Mouse (Mus musculus) limb, embryonic 15.5 days (tissue): Measurements from ENCODE around the gene Odf4. TPM values are rescaled to one million over a fixed set of nuclear protein-coding genes. Genes with fewer than 3 reads are reported as not detected.
"Not testable (repeated sequence)": the region's sequence is repeated elsewhere in the genome, so short reads cannot be mapped to it uniquely, and the experiment has no call there.

Experiments
- ATAC-seq: fragments of 200-750 bp; cut with Nextera tagmentation; 2 replicates; pipeline ENCODE4 v1.8.0; 2017; ENCODE audit warnings: low read depth, moderate TSS enrichment; ENCODE audit not compliant: insufficient number of reproducible peaks, low FRiP score, low TSS enrichment
- H3K27ac ChIP-seq: fragments of 300-500 bp; sonication (generic); 2 replicates; pipeline ENCODE4 v1.5.1; 2015; ENCODE audit warnings: moderate library complexity, mild to moderate bottlenecking, inconsistent platforms
- H3K27me3 ChIP-seq: fragments of 300-500 bp; sonication (generic); 2 replicates; pipeline ENCODE4 v1.6.1; 2015; ENCODE audit warnings: inconsistent platforms
- H3K36me3 ChIP-seq: fragments of 300-500 bp; sonication (generic); 2 replicates; pipeline ENCODE4 v1.6.1; 2015; ENCODE audit warnings: inconsistent platforms
- H3K4me1 ChIP-seq: fragments of 300-500 bp; sonication (generic); 2 replicates; pipeline ENCODE4 v1.6.1; 2015; ENCODE audit warnings: inconsistent platforms
- H3K4me2 ChIP-seq: fragments of 300-500 bp; sonication (generic); 2 replicates; pipeline ENCODE4 v1.6.1; 2015; ENCODE audit warnings: mild to moderate bottlenecking, inconsistent platforms
- H3K4me3 ChIP-seq: fragments of 300-500 bp; sonication (generic); 2 replicates; pipeline ENCODE4 v1.5.1; 2015; ENCODE audit warnings: mild to moderate bottlenecking, inconsistent platforms
- H3K9ac ChIP-seq: fragments of 300-500 bp; sonication (generic); 2 replicates; pipeline ENCODE4 v1.6.1; 2015; ENCODE audit warnings: inconsistent platforms
- H3K9me3 ChIP-seq: fragments of 300-500 bp; sonication (generic); 2 replicates; pipeline ENCODE4 v1.6.1; 2016; ENCODE audit warnings: inconsistent platforms
- WGBS: fragments of 180-500 bp; shearing (Covaris S2); methylation state at CpG from one replicate; pipeline ENCODE4 v1.1.7; 2015; 5-methylcytosine and 5-hydroxymethylcytosine counted together
- polyA plus RNA-seq: library from polyadenylated mRNA; unstranded; fragments of >200 nt; fragmentation: Nextera tagmentation; extraction: Ambion mirVana; gene quantifications from 2 replicates; pipeline ENCODE4 v1.2.1, GENCODE M21; 2015

Gene Odf4
- polyA plus RNA-seq, 1 experiment from 2014 or later = not detected

DNA sequence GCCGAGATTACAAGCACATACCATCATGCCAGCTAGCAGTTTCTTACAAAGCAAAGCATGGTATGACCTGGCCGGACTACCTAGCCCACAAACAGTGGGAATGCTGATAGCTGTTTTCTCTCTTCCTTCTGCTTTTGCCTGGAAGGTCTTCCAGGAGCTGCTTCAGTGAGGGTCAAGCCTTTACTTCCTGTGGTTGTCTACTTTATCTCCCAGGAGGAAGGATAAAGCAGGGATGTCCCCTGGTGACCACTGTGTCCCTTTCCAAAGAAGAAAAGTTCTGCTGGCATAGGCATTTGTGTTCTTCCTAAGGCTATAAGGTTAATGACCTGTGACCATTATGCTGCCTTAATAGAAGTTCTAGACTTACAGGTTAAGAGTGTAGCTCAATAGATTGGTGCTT, 36.5 kb upstream of the Odf4 start:
- no peak overlapping the region for H3K9ac ChIP-seq
- peaks cover 8% of the 10 kb centered on the region for H3K4me1 ChIP-seq
- H3K27me3 ChIP-seq = no peaks in the 10 kb centered on the region
- H3K27ac ChIP-seq = no peak overlapping the region
- H3K36me3 ChIP-seq = no peaks in the 10 kb centered on the region
- no peaks in the 10 kb centered on the region for H3K9me3 ChIP-seq
- no peak overlapping the region for H3K4me3 ChIP-seq
- H3K4me2 ChIP-seq = no peak overlapping the region
- no peak for ATAC-seq
- WGBS = 70% methylated on average over 2 of the region's 2 CpGs

DNA sequence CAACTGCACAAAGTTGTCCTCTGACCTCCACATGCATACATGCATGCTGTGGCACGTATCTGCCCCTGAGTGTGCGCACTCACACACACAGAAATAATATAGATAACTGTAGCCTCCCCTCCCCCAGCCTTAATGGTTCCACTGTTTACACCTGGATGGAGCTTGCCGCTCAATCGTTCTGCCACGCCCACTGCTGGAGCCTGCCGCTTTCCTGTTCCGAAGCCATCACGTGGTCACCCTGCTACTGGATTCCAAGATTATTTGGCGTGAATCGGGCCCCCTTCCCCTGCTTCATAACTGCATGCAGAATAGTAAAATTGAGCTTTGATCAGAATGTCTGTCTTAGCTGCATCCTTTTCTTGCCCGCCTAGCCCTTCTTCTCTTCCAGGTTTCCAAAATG, 35.3 kb upstream of the Odf4 start:
- not testable (repeated sequence) for H3K27ac ChIP-seq, H3K4me1 ChIP-seq, H3K9ac ChIP-seq, H3K4me3 ChIP-seq, ATAC-seq, H3K27me3 ChIP-seq, H3K9me3 ChIP-seq, H3K4me2 ChIP-seq, H3K36me3 ChIP-seq
- 16% methylated on average over 11 of the region's 11 CpGs for WGBS

DNA sequence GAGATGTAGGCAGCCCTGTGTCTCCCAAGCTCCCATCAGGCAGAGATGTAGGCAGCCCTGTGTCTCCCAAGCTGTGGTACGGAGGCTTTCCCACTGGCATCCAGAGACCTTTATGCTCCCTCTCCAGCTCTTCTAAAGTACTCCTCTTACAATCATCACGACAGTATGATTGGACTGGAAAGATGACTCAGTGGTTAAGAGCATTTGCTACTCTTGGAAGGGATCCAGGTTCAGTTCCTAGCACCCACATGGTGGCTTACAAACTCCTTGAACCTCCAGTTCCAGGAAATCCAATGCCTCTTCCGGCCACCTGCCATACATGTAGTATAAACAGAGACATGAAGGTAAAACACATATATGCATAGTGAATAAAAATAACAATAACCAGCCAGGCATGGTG, 34.7 kb upstream of the Odf4 start:
- H3K4me3 ChIP-seq = no peak overlapping the region
- no peak overlapping the region for H3K27ac ChIP-seq
- ATAC-seq = no peak
- no peaks in the 10 kb centered on the region for H3K9me3 ChIP-seq
- 74% methylated on average over 3 of the region's 3 CpGs for WGBS
- no peak overlapping the region for H3K9ac ChIP-seq
- H3K4me1 ChIP-seq = no peaks in the 10 kb centered on the region
- no peak overlapping the region for H3K4me2 ChIP-seq
- no peaks in the 10 kb centered on the region for H3K36me3 ChIP-seq
- H3K27me3 ChIP-seq = 0 out of 2 replicates have a peak, but pooled peaks cover 5% of the 10 kb centered on the region

DNA sequence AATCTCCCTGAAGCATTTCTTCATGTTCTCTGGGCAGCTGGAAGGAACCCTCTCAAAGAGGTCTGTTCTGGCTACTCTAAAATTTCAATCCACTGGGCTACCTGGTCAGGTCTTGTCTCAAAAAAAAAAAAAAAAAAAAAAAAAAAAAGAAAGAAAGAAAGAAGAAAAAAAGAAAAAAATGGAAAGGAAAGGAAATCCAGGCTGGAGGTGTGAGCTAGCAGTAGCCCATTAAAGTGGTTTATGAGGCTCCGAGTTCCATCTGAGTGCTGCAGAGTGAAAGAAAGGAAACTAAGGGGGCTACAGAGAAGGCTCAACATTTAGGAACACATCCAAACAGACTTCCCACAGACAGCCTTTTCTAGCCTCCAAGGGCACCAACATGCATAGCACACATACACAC, 31.1 kb upstream of the Odf4 start:
- WGBS = 46% methylated on average over 1 of the region's 1 CpGs
- ATAC-seq = no peak
- no peak overlapping the region for H3K4me3 ChIP-seq
- H3K36me3 ChIP-seq = no peaks in the 10 kb centered on the region
- H3K4me2 ChIP-seq = no peak overlapping the region
- H3K9ac ChIP-seq = no peak overlapping the region
- H3K27me3 ChIP-seq = peaks cover 31% of the 10 kb centered on the region
- no peaks in the 10 kb centered on the region for H3K9me3 ChIP-seq
- H3K27ac ChIP-seq = no peak overlapping the region
- peaks cover 9% of the 10 kb centered on the region for H3K4me1 ChIP-seq

DNA sequence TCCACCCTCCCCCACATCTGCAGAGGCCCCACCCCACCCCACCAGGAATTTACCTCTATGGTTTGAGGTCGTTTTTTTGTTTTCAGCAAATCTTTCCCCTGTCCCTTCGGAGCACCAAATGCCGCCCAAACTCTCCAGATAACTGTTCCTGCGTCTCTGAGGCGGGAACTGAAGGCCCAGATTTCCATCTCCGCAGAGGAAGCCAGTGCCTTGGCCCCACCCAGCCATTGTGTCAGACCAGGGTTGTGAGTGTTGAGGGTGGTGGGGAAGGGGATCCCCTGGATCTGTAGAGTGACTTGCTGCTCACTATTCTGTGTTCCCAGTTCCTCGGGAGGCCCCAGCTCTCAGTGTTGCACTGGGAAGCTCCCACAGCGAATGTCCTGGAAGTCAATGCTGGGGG, 30.4 kb upstream of the Odf4 start, which contains the start of gene Arhgef15:
Gene Arhgef15 (minus strand): TSS at position 173 of the 400 bp plus-strand sequence.
- Histone ChIP-seq H3K9me3 (no peaks in the 10 kb centered on the region), H3K9ac (no peak within 1 kb of the TSS), H3K27ac (0 out of 2 replicates have a peak within 1 kb of the TSS, but pooled peaks have one; percentile 17), H3K36me3 (no peaks in the 10 kb centered on the region), H3K27me3 (peaks cover 32% of the 10 kb centered on the region), H3K4me3 (peak within 1 kb of the TSS; percentile 19), H3K4me1 (peaks cover 9% of the 10 kb centered on the region), H3K4me2 (no peak within 1 kb of the TSS)
- WGBS = 51% methylated on average over 8 of the region's 8 CpGs
- no peak for ATAC-seq

DNA sequence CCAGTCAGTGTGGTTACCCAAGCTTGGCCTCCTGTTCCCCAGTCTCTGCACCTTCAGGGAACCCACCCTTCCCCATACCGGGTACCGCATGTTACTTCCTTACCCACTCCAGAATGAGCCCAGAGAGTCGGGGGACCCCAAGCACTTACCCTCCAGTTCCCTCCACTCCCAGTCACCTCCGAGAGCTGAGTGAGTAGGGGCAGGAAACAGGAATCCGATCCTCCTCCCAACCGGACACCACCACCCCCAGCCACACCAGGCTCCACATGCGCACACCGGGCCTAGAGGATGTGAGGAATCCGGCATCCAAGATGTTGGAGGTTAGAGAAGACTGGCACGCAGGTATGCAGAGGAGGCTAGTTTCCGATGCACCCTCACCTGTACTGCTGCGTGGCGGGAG, 29.8 kb upstream of the Odf4 start:
- no peak for ATAC-seq
- 29% methylated on average over 13 of the region's 13 CpGs for WGBS
- Histone ChIP-seq H3K27ac (0 out of 2 replicates have a peak overlapping the region, but pooled peaks have one; percentile 17), H3K36me3 (no peaks in the 10 kb centered on the region), H3K4me2 (no peak overlapping the region), H3K4me1 (peaks cover 9% of the 10 kb centered on the region), H3K9ac (no peak overlapping the region), H3K4me3 (peak overlapping the region; percentile 19), H3K27me3 (peaks cover 36% of the 10 kb centered on the region), H3K9me3 (no peaks in the 10 kb centered on the region)

DNA sequence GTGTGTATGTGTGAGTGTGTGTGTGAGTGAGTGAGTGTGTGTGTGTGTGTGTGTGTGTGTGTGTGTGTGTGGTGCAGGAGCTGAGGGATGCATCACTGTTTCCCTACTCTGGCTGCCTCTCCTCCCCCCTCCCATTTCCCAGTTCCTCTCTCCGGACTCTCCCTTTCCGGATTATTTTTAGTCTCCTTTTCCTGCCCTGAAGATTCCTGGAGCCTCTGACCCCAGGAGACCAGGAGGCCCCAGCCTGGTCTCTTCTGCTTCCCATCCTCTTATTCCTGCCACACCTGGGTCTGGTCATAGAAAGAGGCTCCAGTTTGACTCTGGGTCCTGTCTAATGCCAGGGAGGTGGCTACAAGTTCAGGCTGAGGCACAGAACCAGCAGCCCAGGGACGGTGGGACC, 29.2 kb upstream of the Odf4 start:
- H3K27me3 ChIP-seq = peaks cover 39% of the 10 kb centered on the region
- H3K4me3 ChIP-seq = peak overlapping the region; percentile 19; the same call in 1 of the 2 replicates

DNA sequence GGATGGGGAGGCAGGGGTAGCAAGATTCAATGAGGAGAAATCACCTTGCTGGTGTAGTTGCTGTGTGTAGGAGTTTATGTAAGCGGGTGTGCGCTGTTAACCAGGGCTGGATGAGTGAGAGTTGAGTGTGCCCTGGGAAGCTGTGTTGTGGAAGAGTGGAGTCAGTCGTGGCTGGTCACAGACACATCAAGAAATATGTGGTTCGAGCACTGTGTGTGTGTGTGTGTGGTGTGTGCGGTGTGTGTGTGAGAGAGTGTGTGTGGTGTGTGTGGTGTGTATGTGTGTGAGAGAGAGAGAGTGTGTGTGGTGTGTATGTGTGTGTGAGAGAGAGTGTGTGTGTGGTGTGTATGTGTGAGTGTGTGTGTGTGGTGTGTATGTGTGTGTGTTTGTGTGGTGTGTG, 28.6 kb upstream of the Odf4 start:
- Histone ChIP-seq H3K36me3 (no peaks in the 10 kb centered on the region), H3K4me1 (peaks cover 9% of the 10 kb centered on the region), H3K27ac (no peak overlapping the region), H3K4me3 (no peak overlapping the region), H3K4me2 (peak overlapping the region; percentile 53; the same call in 1 of the 2 replicates), H3K9ac (no peak overlapping the region), H3K9me3 (no peaks in the 10 kb centered on the region), H3K27me3 (peaks cover 39% of the 10 kb centered on the region)
- 74% methylated on average over 5 of the region's 5 CpGs for WGBS
- no peak for ATAC-seq

More for the DNA sequence above, 29.2 kb upstream of the Odf4 start:
- no peaks in the 10 kb centered on the region for H3K9me3 ChIP-seq
- H3K36me3 ChIP-seq = no peaks in the 10 kb centered on the region
- WGBS = 30% methylated on average over 3 of the region's 3 CpGs
- H3K4me2 ChIP-seq = no peak overlapping the region
- ATAC-seq = no peak
- peaks cover 9% of the 10 kb centered on the region for H3K4me1 ChIP-seq
- H3K27ac ChIP-seq = 0 out of 2 replicates have a peak overlapping the region, but pooled peaks have one; percentile 17
- no peak overlapping the region for H3K9ac ChIP-seq

DNA sequence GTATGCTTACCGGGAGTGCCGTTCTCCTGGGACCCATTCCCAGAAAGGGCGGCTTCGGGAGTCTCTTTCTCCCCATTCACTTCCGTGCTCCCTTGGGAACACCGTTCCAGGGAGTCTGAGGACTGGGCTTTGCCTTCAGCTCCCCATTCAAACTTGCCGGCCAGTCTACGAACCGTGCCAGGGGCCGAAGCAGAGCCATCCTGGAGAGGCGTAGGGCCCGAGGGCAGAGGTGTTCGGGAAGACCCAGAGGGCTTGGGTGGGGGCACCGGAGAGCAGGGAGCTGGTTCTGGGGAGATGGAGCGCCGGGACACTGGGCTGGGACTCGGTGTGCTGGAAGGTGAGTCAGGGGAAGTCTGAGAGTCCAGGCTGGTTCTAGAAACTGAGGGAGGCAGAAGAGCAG, 27.5 kb upstream of the Odf4 start:
- Histone ChIP-seq H3K27ac (no peak overlapping the region), H3K27me3 (peaks cover 39% of the 10 kb centered on the region), H3K9ac (peak overlapping the region; percentile 28; the same call in 1 of the 2 replicates), H3K9me3 (no peaks in the 10 kb centered on the region), H3K4me1 (peaks cover 9% of the 10 kb centered on the region), H3K36me3 (no peaks in the 10 kb centered on the region), H3K4me3 (peak overlapping the region; percentile 33), H3K4me2 (peak overlapping the region; percentile 53)
- no peak for ATAC-seq
- WGBS = 4% methylated on average over 17 of the region's 17 CpGs

DNA sequence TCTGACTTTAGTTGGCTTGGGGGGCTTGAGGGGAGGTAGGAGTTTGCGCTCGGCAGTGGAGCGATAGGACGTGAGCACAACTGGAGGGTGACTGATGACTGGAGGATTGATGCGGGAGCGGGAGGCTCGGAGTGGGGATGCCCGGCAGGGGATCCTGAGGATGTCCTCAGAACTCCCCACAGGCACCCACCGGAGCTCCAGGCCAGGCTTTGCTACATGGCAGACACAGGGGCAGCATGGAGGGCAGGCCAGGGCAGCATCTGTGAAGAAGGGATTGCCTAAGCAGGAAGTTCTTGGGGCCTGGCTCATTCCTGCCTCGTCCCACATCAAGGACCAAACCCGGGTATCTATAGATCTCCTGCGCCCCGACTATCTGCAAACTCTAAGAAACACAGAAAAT, 27.0 kb upstream of the Odf4 start:
- no peaks in the 10 kb centered on the region for H3K36me3 ChIP-seq
- 20% methylated on average over 13 of the region's 13 CpGs for WGBS
- peaks cover 39% of the 10 kb centered on the region for H3K27me3 ChIP-seq
- no peak for ATAC-seq
- H3K4me1 ChIP-seq = peaks cover 9% of the 10 kb centered on the region
- peak overlapping the region; percentile 33 for H3K4me3 ChIP-seq
- H3K4me2 ChIP-seq = peak overlapping the region; percentile 53
- H3K27ac ChIP-seq = no peak overlapping the region
- no peaks in the 10 kb centered on the region for H3K9me3 ChIP-seq
- H3K9ac ChIP-seq = no peak overlapping the region

DNA sequence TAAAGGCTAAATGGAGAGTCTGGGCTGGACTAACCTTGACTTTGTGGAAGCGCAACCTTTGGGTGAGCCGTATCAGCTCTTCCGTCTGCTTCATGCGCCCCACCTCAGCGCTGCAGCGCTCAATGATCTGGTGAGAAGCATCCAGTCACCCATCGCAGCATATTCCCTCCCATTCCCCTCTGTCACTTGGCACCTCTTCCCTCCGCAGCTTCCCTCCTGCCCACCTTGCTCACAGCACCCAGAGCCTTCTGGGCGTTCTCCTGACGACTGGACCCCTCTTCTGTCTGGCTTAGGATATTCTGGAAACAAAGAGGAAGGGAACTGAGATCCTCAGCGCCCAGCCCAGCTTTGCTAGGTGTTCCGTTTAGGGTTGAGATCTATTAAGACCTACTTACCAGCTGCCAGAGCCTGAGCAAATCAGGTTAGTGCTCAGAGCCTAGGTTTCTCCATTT, 20.7 kb upstream of the Odf4 start:
- Histone ChIP-seq H3K36me3 (no peaks in the 10 kb centered on the region), H3K9ac (no peak overlapping the region), H3K4me2 (peak overlapping the region; percentile 15; the same call in 1 of the 2 replicates), H3K27ac (no peak overlapping the region), H3K27me3 (peaks cover 25% of the 10 kb centered on the region), H3K4me3 (no peak overlapping the region), H3K4me1 (peaks cover 7% of the 10 kb centered on the region), H3K9me3 (no peaks in the 10 kb centered on the region)
- no peak for ATAC-seq
- 7% methylated on average over 12 of the region's 12 CpGs for WGBS

DNA sequence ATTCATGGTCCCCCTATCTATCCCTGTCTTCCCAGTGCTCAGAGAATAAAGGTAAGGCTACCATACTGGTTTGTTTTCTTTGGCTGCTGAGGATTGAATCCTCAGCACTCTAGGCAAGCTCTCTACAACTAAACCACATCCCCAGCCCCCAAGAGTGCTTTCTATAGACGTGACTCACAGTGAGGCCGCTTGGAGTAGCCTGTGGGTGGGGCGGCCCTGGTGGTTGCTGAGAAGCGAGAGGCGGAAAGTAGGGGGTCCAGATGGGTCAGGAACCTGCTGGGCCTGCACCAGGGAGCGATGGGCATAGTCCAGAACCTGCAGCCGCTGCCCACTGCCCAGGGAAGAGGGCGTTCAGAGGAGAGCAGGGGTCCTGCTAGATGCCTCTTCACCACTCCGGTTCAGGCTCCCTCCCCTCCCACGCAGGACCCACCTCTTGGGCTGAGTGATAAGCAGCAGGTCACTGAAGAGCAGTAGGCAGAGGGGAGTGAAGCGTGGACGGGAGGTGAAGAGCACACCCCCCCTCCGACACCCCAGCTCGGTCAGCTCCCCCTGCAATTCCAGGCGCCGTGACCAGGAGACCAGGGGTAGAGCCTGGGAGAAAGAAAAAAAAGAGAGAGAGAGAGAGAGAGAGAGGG, 20.0 kb upstream of the Odf4 start:
- Histone ChIP-seq H3K4me3 (no peak overlapping the region; the same call in 1 of the 2 replicates), H3K27me3 (peaks cover 23% of the 10 kb centered on the region), H3K9ac (0 out of 2 replicates have a peak overlapping the region, but pooled peaks have one; percentile 11), H3K9me3 (no peaks in the 10 kb centered on the region), H3K27ac (no peak overlapping the region), H3K4me2 (peak overlapping the region; percentile 24; the same call in 1 of the 2 replicates), H3K36me3 (no peaks in the 10 kb centered on the region), H3K4me1 (peaks cover 7% of the 10 kb centered on the region)
- WGBS = 17% methylated on average over 14 of the region's 16 CpGs
- ATAC-seq = no peak
